ENCODE assay signal across 8 mouse cellular contexts in the genomic region with DNA sequence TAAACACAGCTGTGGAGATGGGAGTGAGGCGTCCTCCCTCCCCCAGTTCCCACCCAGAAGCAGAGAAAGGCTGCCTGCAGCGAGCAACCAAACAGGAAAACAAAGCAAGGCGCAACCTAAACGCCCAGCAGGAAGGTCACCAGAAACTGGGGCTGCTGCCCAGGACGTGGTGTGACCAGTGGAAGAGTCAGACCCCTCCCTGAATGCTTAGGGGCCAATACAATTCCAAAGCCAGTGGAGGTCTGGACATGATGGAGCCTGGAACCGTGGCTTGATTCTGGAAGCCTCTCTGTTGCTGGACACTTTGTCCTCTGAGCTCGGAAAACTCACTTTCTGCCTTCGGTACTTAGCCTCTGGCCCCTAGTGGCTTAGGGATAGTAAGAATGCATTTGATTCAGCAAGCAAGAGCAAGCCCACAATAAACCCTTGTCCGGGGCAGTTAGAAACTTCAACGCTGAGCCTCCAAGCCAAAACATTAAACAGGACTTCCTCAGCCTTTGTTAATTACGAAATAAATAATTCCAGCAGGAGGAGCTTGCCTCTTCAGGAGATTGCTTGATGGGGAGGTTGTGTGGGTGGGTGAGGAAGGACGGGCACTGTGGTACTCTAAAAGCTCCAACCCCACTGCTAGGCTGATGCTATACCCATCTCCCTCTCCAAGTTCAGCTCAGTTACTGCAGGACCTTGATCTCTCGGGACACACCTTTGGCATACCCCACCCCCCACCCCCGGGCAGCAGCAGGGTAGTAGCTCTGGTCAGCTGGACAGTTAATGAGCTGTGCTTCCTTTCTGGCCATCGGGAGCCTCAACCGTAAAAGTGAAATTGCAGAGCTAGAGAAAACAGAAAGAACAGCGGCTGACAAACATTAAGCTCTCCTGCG. TPM values are rescaled to one million over a fixed set of nuclear protein-coding genes. Genes with fewer than 3 reads are reported as not detected.
DNase-seq lines count a peak whose midpoint lies in the region; ATAC-seq lines count a peak whose summit lies in the region.

No protein-coding gene starts in this region.

- H3K27ac ChIP-seq in hindbrain, embryonic 16.5 days (ENCODE audit: low read depth, low read length), result peak overlapping the region; percentile 70
- peak overlapping the region; percentile 64 for H3K27ac ChIP-seq in liver, embryonic 12.5 days

- DNase-seq in MN1 (ENCODE audit: low spot score), result peak; percentile 55
- DNase-seq in adrenal gland, postnatal 36 days, result peak; percentile 42 to 56
- DNase-seq in gastrocnemius, postnatal 10 days, result peak; percentile 61
- peak; percentile 42 for DNase-seq in neural tube, embryonic 10.5 days (ENCODE audit: extremely low spot score, low spot score)
- no peak for DNase-seq in thymus, postnatal 4 days

- H3K27me3 ChIP-seq in hindbrain, embryonic 16.5 days (replicated peaks; ENCODE audit: control insufficient read depth, insufficient read depth, low read length), result no peaks in the 10 kb centered on the region
- peaks cover 83% of the 10 kb centered on the region for H3K27me3 ChIP-seq in liver, embryonic 12.5 days (replicated peaks)

- H3K36me3 ChIP-seq in hindbrain, embryonic 16.5 days (ENCODE audit: control insufficient read depth, insufficient read depth, low read length), result no peaks in the 10 kb centered on the region
- no peaks in the 10 kb centered on the region for H3K36me3 ChIP-seq in liver, embryonic 12.5 days

- H3K4me1 ChIP-seq in hindbrain, embryonic 16.5 days (ENCODE audit: control insufficient read depth, insufficient read depth, low read depth, low read length), result peaks cover 4% of the 10 kb centered on the region; the same call in 1 of the 2 replicates
- peaks cover 27% of the 10 kb centered on the region for H3K4me1 ChIP-seq in liver, embryonic 12.5 days

- ATAC-seq in hindbrain, embryonic 16.5 days, result no peak
- no peak for ATAC-seq in liver, embryonic 12.5 days
- ATAC-seq in erythroid progenitor cell, adult 5-6 weeks (replicated peaks; ENCODE audit: low FRiP score, poor library complexity, severe bottlenecking), result no peak

- no peak overlapping the region for H3K9ac ChIP-seq in hindbrain, embryonic 16.5 days (ENCODE audit: low read depth, low read length)
- no peak overlapping the region for H3K9ac ChIP-seq in liver, embryonic 12.5 days

- H3K9me3 ChIP-seq in hindbrain, embryonic 16.5 days (ENCODE audit: control insufficient read depth, low read length), result no peaks in the 10 kb centered on the region
- H3K9me3 ChIP-seq in liver, embryonic 12.5 days (replicated peaks), result no peaks in the 10 kb centered on the region

- H3K4me3 ChIP-seq in hindbrain, embryonic 16.5 days (ENCODE audit: low read length), result no peak overlapping the region
- H3K4me3 ChIP-seq in liver, embryonic 12.5 days, result peak overlapping the region; percentile 17

- H3K4me2 ChIP-seq in hindbrain, embryonic 16.5 days (ENCODE audit: low read length), result peak overlapping the region; percentile 15; the same call in 1 of the 2 replicates
- peak overlapping the region; percentile 47 for H3K4me2 ChIP-seq in liver, embryonic 12.5 days

- WGBS in hindbrain, embryonic 16.5 days, result 17% methylated on average over 18 of the region's 18 CpGs
- 3% methylated on average over 18 of the region's 18 CpGs for WGBS in liver, embryonic 12.5 days (ENCODE audit: insufficient replicate concordance)

RNA-seq across cellular contexts. Expression of a gene that starts 5.0 kb away (rescaled TPM):
- total RNA-seq in adrenal gland, postnatal 36 days (2021), result 10 to 100 TPM; 30.0 to 37.7 TPM
- 10 to 100 TPM; 17.2 to 17.7 TPM for total RNA-seq in gastrocnemius, postnatal 10 days (2021)
- polyA plus RNA-seq in hindbrain, embryonic 16.5 days (2015; fragmentation: Nextera tagmentation; extraction: Ambion mirVana), result 30.0 and 32.4 TPM in 2 replicates
- polyA plus RNA-seq in liver, embryonic 12.5 days (2016; fragmentation: Nextera tagmentation; extraction: Ambion mirVana), result 9.8 and 10.3 TPM in 2 replicates
- total RNA-seq in erythroid progenitor cell, adult 5-6 weeks (2015; ENCODE audit: low replicate concordance), result 32.3 and 58.4 TPM in 2 replicates
- total RNA-seq in erythroid progenitor cell, adult 5-6 weeks (2017; ENCODE audit: low replicate concordance), result 43.8 and 53.9 TPM in 2 replicates

RNA-seq across cellular contexts. Expression of a gene that starts 14.6 kb away (rescaled TPM):
- total RNA-seq in adrenal gland, postnatal 36 days (2021), result 10 to 100 TPM; 39.5 to 61.8 TPM
- total RNA-seq in gastrocnemius, postnatal 10 days (2021), result 10 to 100 TPM; 70.5 to 72.8 TPM
- 100 and 108 TPM in 2 replicates for polyA plus RNA-seq in hindbrain, embryonic 16.5 days (2015; fragmentation: Nextera tagmentation; extraction: Ambion mirVana)
- 32.6 and 33.5 TPM in 2 replicates for polyA plus RNA-seq in liver, embryonic 12.5 days (2016; fragmentation: Nextera tagmentation; extraction: Ambion mirVana)
- not detected in 2 replicates for total RNA-seq in erythroid progenitor cell, adult 5-6 weeks (2015; ENCODE audit: low replicate concordance)
- not detected in 2 replicates for total RNA-seq in erythroid progenitor cell, adult 5-6 weeks (2017; ENCODE audit: low replicate concordance)

RNA-seq across cellular contexts. Expression of a gene that starts 22.3 kb away (rescaled TPM):
- total RNA-seq in adrenal gland, postnatal 36 days (2021), result 100 to 1,000 TPM in 1 of 2 experiments, 10 to 100 TPM in 1; 90.6 to 121 TPM
- 10 to 100 TPM; 40.1 to 44.3 TPM for total RNA-seq in gastrocnemius, postnatal 10 days (2021)
- 128 and 131 TPM in 2 replicates for polyA plus RNA-seq in hindbrain, embryonic 16.5 days (2015; fragmentation: Nextera tagmentation; extraction: Ambion mirVana)
- 106 TPM in 2 replicates for polyA plus RNA-seq in liver, embryonic 12.5 days (2016; fragmentation: Nextera tagmentation; extraction: Ambion mirVana)
- 133 and 142 TPM in 2 replicates for total RNA-seq in erythroid progenitor cell, adult 5-6 weeks (2015; ENCODE audit: low replicate concordance)
- 27.3 and 31.7 TPM in 2 replicates for total RNA-seq in erythroid progenitor cell, adult 5-6 weeks (2017; ENCODE audit: low replicate concordance)

RNA-seq across cellular contexts. Expression of a gene that starts 29.1 kb away (rescaled TPM):
- 1 to 10 TPM; 1.5 to 2.5 TPM for total RNA-seq in adrenal gland, postnatal 36 days (2021)
- total RNA-seq in gastrocnemius, postnatal 10 days (2021), result 1 to 10 TPM in 1 of 2 experiments, under 1 TPM in 1; 0.35 to 1.4 TPM
- polyA plus RNA-seq in hindbrain, embryonic 16.5 days (2015; fragmentation: Nextera tagmentation; extraction: Ambion mirVana), result 7.2 and 7.3 TPM in 2 replicates
- polyA plus RNA-seq in liver, embryonic 12.5 days (2016; fragmentation: Nextera tagmentation; extraction: Ambion mirVana), result 11.3 and 12.3 TPM in 2 replicates
- 0.72 and 5.9 TPM in 2 replicates for total RNA-seq in erythroid progenitor cell, adult 5-6 weeks (2015; ENCODE audit: low replicate concordance)
- 2.8 and 3.1 TPM in 2 replicates for total RNA-seq in erythroid progenitor cell, adult 5-6 weeks (2017; ENCODE audit: low replicate concordance)

RNA-seq across cellular contexts. Expression of a gene that starts 47.6 kb away (rescaled TPM):
- total RNA-seq in adrenal gland, postnatal 36 days (2021), result under 1 TPM; 0.23 to 0.26 TPM
- under 1 TPM; 0.14 to 0.18 TPM for total RNA-seq in gastrocnemius, postnatal 10 days (2021)
- polyA plus RNA-seq in hindbrain, embryonic 16.5 days (2015; fragmentation: Nextera tagmentation; extraction: Ambion mirVana), result 0.83 and 1.0 TPM in 2 replicates
- polyA plus RNA-seq in liver, embryonic 12.5 days (2016; fragmentation: Nextera tagmentation; extraction: Ambion mirVana), result 0.74 and 1.3 TPM in 2 replicates
- 5.8 and 10.1 TPM in 2 replicates for total RNA-seq in erythroid progenitor cell, adult 5-6 weeks (2015; ENCODE audit: low replicate concordance)
- 11.1 and 11.6 TPM in 2 replicates for total RNA-seq in erythroid progenitor cell, adult 5-6 weeks (2017; ENCODE audit: low replicate concordance)

Comparison
In these comparisons a context has a peak if more than half of its experiments do, and no peak if none do; other contexts are left out.
1. RNA of a gene that starts 14.6 kb away (total RNA-seq): 70.5 to 72.8 TPM in gastrocnemius, postnatal 10 days and 39.5 to 61.8 TPM in adrenal gland, postnatal 36 days; not detected in erythroid progenitor cell, adult 5-6 weeks; every median in the first group is over 10 times any median in the second.